Mouse (Mus musculus) stomach, embryonic 16.5 days (tissue): ENCODE measurements at regions not wholly inside any gene's neighbourhood (a gene's known extent, or its start where the extent isn't known, plus 50 kb on each side); places are given as distances from the start of the nearest gene placed in this dataset.

Experiments used
- ATAC-seq: fragments of 200-750 bp; cut with Nextera tagmentation; 2 replicates; pipeline ENCODE4 v1.8.0; 2017; ENCODE audit warnings: moderate number of reproducible peaks, moderate TSS enrichment; ENCODE audit not compliant: insufficient read depth, low FRiP score
- H3K27ac ChIP-seq: fragments of 300-500 bp; sonication (generic); 2 replicates; pipeline ENCODE4 v1.5.1; 2014; ENCODE audit warnings: low read length
- H3K27me3 ChIP-seq: fragments of 300-500 bp; sonication (generic); 2 replicates; pipeline ENCODE4 v1.6.1; 2014; ENCODE audit warnings: low read length, control low read depth, mixed read lengths; ENCODE audit not compliant: control insufficient read depth, insufficient read depth
- H3K36me3 ChIP-seq: fragments of 300-500 bp; sonication (generic); 2 replicates; pipeline ENCODE4 v1.6.1; 2014; ENCODE audit warnings: low read length; ENCODE audit not compliant: control insufficient read depth, insufficient read depth
- H3K4me1 ChIP-seq: fragments of 300-500 bp; sonication (generic); 2 replicates; pipeline ENCODE4 v1.6.1; 2014; ENCODE audit warnings: low read length, control low read depth, mixed read lengths; ENCODE audit not compliant: control insufficient read depth, insufficient read depth
- H3K4me2 ChIP-seq: fragments of 300-500 bp; sonication (generic); 2 replicates; pipeline ENCODE4 v1.6.1; 2014; ENCODE audit warnings: low read depth, low read length, mixed read lengths
- H3K4me3 ChIP-seq: fragments of 300-500 bp; sonication (generic); replicated peaks from 2 replicates; pipeline ENCODE4 v1.5.1; 2014; ENCODE audit warnings: mild to moderate bottlenecking, low read length
- H3K9ac ChIP-seq: fragments of 300-500 bp; sonication (generic); 2 replicates; pipeline ENCODE4 v1.6.1; 2014; ENCODE audit warnings: low read length
- H3K9me3 ChIP-seq: fragments of 300-500 bp; sonication (generic); replicated peaks from 2 replicates; pipeline ENCODE4 v1.6.1; 2016; ENCODE audit warnings: low read length, control low read depth; ENCODE audit not compliant: control insufficient read depth
- WGBS: fragments of 180-500 bp; shearing (Covaris S2); extraction: QIAGEN DNeasy Blood & Tissue Kit; methylation state at CpG from one replicate; pipeline ENCODE4 v1.1.7; 2014; 5-methylcytosine and 5-hydroxymethylcytosine counted together

GRCm38 (mm10) chr2:172613891-172614391 lies 64.5 kb downstream of the Tfap2c start:
- ATAC-seq, result no peak
- H3K9me3 ChIP-seq, result no peaks in the 10 kb centered on the region
- 3% methylated on average over 18 of the region's 18 CpGs for WGBS
- no peaks in the 10 kb centered on the region for H3K36me3 ChIP-seq
- peak overlapping the region; percentile 58 for H3K4me2 ChIP-seq
- peak overlapping the region; percentile 57 for H3K9ac ChIP-seq
- H3K4me3 ChIP-seq, result peak overlapping the region; percentile 41
- H3K4me1 ChIP-seq, result 0 out of 2 replicates have a peak, but pooled peaks cover 6% of the 10 kb centered on the region
- H3K27me3 ChIP-seq, result peaks cover 8% of the 10 kb centered on the region; the same call in 1 of the 2 replicates
- H3K27ac ChIP-seq, result no peak overlapping the region

- ATAC-seq, result no peak
- no peaks in the 10 kb centered on the region for H3K36me3 ChIP-seq
- H3K9me3 ChIP-seq, result no peaks in the 10 kb centered on the region
- H3K9ac ChIP-seq, result no peak overlapping the region
- no peak overlapping the region for H3K4me2 ChIP-seq
- no peak overlapping the region for H3K27ac ChIP-seq
- 0 out of 2 replicates have a peak, but pooled peaks cover 6% of the 10 kb centered on the region for H3K4me1 ChIP-seq
- peaks cover 8% of the 10 kb centered on the region; the same call in 1 of the 2 replicates for H3K27me3 ChIP-seq
- no peak overlapping the region for H3K4me3 ChIP-seq
- 46% methylated on average over 2 of the region's 2 CpGs for WGBS
These were observed 65.8 kb downstream of the Tfap2c start for GRCm38 (mm10) chr2:172615148-172615547.

- H3K4me3 ChIP-seq, result no peak overlapping the region
- H3K4me2 ChIP-seq, result no peak overlapping the region
- ATAC-seq, result no peak
- H3K27ac ChIP-seq, result no peak overlapping the region
- 0 out of 2 replicates have a peak, but pooled peaks cover 6% of the 10 kb centered on the region for H3K4me1 ChIP-seq
- H3K9me3 ChIP-seq, result no peaks in the 10 kb centered on the region
- no peaks in the 10 kb centered on the region for H3K36me3 ChIP-seq
- H3K9ac ChIP-seq, result no peak overlapping the region
- H3K27me3 ChIP-seq, result peaks cover 8% of the 10 kb centered on the region; the same call in 1 of the 2 replicates
- WGBS, result 48% methylated on average over 4 of the region's 4 CpGs
These were observed 66.2 kb downstream of the Tfap2c start for GRCm38 (mm10) chr2:172615582-172615981.

GRCm38 (mm10) chr2:172619168-172619567 lies 69.8 kb downstream of the Tfap2c start:
- Histone ChIP-seq H3K27me3 (peaks cover 3% of the 10 kb centered on the region), H3K9me3 (no peaks in the 10 kb centered on the region), H3K4me2 (no peak overlapping the region), H3K4me1 (no peaks in the 10 kb centered on the region; the same call in 1 of the 2 replicates), H3K27ac (no peak overlapping the region), H3K4me3 (no peak overlapping the region), H3K36me3 (no peaks in the 10 kb centered on the region), H3K9ac (no peak overlapping the region)
- WGBS, result 83% methylated on average over 7 of the region's 7 CpGs
- ATAC-seq, result no peak

- Histone ChIP-seq H3K36me3 (no peaks in the 10 kb centered on the region), H3K27me3 (peaks cover 3% of the 10 kb centered on the region), H3K4me2 (no peak overlapping the region), H3K4me1 (no peaks in the 10 kb centered on the region; the same call in 1 of the 2 replicates), H3K9ac (no peak overlapping the region), H3K9me3 (no peaks in the 10 kb centered on the region), H3K4me3 (no peak overlapping the region), H3K27ac (no peak overlapping the region)
- 64% methylated on average over 5 of the region's 5 CpGs for WGBS
- ATAC-seq, result no peak
These were observed 70.6 kb downstream of the Tfap2c start for GRCm38 (mm10) chr2:172620001-172620400.

- 9% methylated on average over 14 of the region's 14 CpGs for WGBS
These were observed 74.3 kb downstream of the Tfap2c start for GRCm38 (mm10) chr2:172623707-172624106.

GRCm38 (mm10) chr2:172627353-172628306 lies 78.2 kb downstream of the Tfap2c start:
- Histone ChIP-seq H3K9ac (no peak overlapping the region), H3K36me3 (no peaks in the 10 kb centered on the region), H3K27me3 (peaks cover 3% of the 10 kb centered on the region; the same call in 1 of the 2 replicates), H3K4me1 (peaks cover 5% of the 10 kb centered on the region; the same call in 1 of the 2 replicates), H3K4me2 (no peak overlapping the region), H3K4me3 (no peak overlapping the region), H3K9me3 (no peaks in the 10 kb centered on the region), H3K27ac (no peak overlapping the region)
- no peak for ATAC-seq
- 77% methylated on average over 20 of the region's 20 CpGs for WGBS

More at GRCm38 (mm10) chr2:172623707-172624106, 74.3 kb downstream of the Tfap2c start:
- Histone ChIP-seq H3K27me3 (peaks cover 3% of the 10 kb centered on the region), H3K9ac (no peak overlapping the region), H3K4me2 (no peak overlapping the region), H3K9me3 (no peaks in the 10 kb centered on the region), H3K4me3 (no peak overlapping the region), H3K4me1 (no peaks in the 10 kb centered on the region; the same call in 1 of the 2 replicates), H3K36me3 (no peaks in the 10 kb centered on the region), H3K27ac (no peak overlapping the region)
- ATAC-seq, result no peak

GRCm38 (mm10) chr2:172630333-172630732 lies 80.9 kb downstream of the Tfap2c start:
- no peak overlapping the region for H3K4me2 ChIP-seq
- ATAC-seq, result no peak

GRCm38 (mm10) chr2:172642616-172643015 lies 93.2 kb downstream of the Tfap2c start:
- no peaks in the 10 kb centered on the region for H3K27me3 ChIP-seq
- ATAC-seq, result no peak
- no peaks in the 10 kb centered on the region for H3K36me3 ChIP-seq
- no peaks in the 10 kb centered on the region for H3K9me3 ChIP-seq
- peaks cover 4% of the 10 kb centered on the region for H3K4me1 ChIP-seq
- no peak overlapping the region for H3K4me3 ChIP-seq
- 66% methylated on average over 11 of the region's 11 CpGs for WGBS
- no peak overlapping the region for H3K9ac ChIP-seq
- no peak overlapping the region for H3K4me2 ChIP-seq
- no peak overlapping the region for H3K27ac ChIP-seq

More at GRCm38 (mm10) chr2:172630333-172630732, 80.9 kb downstream of the Tfap2c start:
- Histone ChIP-seq H3K36me3 (no peaks in the 10 kb centered on the region), H3K27me3 (no peaks in the 10 kb centered on the region), H3K9ac (no peak overlapping the region), H3K27ac (no peak overlapping the region), H3K4me1 (0 out of 2 replicates have a peak, but pooled peaks cover 5% of the 10 kb centered on the region), H3K4me3 (no peak overlapping the region), H3K9me3 (no peaks in the 10 kb centered on the region)
- WGBS, result 60% methylated on average over 3 of the region's 3 CpGs
